Mouse (Mus musculus) adrenal gland, postnatal 36 days (tissue): ENCODE data around the gene H2al1c. TPM values are rescaled to one million over a fixed set of nuclear protein-coding genes. Genes with fewer than 3 reads are reported as not detected.

Source experiments
- total RNA-seq, 2 experiments: library from RNA; stranded (reverse); gene quantifications; 2 replicates each; pipeline ENCODE4 v1.2.3; 2021

H2al1c gene
- total RNA-seq, 2 experiments from 2014 or later, result not detected

Other genes starting within 250 kb of the H2al1c start
- gene H2al1a, start 6.4 kb upstream of the H2al1c start, total RNA-seq, result not detected
- not detected for gene H2al1b, start 3.2 kb upstream of the H2al1c start, total RNA-seq
- gene H2al1d, start 3.2 kb downstream of the H2al1c start, total RNA-seq, result not detected
- gene H2al1e, start 6.3 kb downstream of the H2al1c start, total RNA-seq, result not detected
- gene H2al1f, start 9.5 kb downstream of the H2al1c start, total RNA-seq, result not detected
- gene H2al1g, start 12.6 kb downstream of the H2al1c start, total RNA-seq, result not detected
- not detected for gene H2al1h, start 15.8 kb downstream of the H2al1c start, total RNA-seq
- gene H2al1i, start 19.0 kb downstream of the H2al1c start, total RNA-seq, result not detected
- not detected for gene H2al1j, start 22.2 kb downstream of the H2al1c start, total RNA-seq